Mouse (Mus musculus): ENCODE results near the gene Cog5.

Gene Cog5

DNA sequence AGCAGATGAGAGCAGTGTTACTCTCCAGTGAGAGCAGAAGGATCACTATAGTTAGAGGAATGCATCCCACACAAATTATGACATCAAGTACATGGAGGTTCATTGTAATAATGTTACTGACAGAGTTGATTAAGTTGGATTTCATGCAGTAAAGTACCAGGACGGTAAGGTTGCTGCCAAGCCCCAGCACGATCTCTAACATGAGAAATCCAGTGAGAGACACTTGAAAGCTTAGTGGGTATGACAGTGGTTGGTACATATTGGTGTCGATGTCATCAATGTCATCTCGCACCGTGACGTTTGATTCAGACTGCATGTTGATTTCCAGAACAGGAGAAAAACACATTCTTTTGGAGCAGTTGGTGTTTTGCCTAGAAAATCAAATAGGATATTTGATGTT lies 55.0 kb downstream of the Cog5 start:
- no peak for DNase-seq (ENCODE audit: low spot score)

DNA sequence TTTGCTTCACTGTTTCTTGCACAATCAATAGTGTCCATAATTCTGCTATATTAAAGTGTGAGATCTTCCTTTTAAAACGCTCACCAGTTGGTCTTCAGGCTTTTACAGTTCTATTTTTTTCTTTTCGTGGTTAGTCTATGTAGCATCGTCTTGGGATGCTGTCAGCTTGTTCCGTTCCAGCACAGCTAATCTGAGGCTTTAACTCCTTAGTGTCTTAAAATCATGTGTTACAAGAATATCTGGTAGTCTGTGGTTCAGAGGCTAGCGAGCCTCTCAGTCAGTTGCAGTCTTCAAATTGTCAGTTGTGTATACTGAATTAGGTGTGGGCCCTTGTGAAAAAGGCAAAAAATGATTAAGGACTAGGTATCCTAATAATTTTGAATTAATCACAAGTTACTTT lies 57.6 kb downstream of the Cog5 start:
- no peak for DNase-seq (ENCODE audit: low spot score)

DNA sequence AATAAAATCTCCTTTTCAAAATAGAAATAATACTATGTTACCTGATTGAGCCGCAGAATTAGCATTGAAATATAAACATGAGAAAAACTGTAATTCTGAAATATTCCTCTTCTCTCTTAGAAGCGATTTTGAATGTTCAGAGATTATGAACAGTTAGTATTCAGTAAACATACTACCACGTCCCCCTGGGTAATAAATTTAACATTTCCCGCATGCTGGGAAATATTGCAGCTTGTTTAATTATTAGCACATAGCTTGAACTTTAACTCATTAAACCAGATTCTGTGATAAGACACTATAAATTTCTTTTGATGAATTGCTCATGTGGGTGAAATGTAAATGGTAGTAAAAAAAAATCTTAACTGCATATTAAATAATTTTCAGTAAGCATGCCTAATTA lies 58.1 kb downstream of the Cog5 start:
- DNase-seq (ENCODE audit: low spot score): no peak

DNA sequence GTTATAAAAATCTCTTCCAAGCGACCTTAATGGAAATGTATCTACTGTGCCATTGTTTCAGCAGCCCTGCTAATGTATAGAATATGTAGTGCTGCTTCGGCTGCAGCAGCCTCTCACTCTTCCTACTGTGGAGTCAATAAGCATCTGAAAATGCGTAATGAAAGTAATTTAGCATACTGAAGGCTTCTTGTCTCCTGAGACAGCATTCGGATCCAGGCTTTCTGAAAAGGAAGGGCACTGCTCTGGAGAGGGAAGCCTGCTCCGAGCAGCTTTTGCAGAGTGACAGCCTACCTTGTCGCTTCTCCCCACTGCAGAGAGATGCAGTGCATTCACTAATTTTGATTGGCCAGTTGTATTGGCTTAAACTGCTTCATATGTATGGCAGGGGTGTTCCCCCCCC lies 58.9 kb downstream of the Cog5 start, which contains the start of gene Gpr22:
TSS of gene Gpr22 (minus strand) at position 348 of the 400 bp plus-strand sequence.
- no peak for DNase-seq (ENCODE audit: low spot score)

DNA sequence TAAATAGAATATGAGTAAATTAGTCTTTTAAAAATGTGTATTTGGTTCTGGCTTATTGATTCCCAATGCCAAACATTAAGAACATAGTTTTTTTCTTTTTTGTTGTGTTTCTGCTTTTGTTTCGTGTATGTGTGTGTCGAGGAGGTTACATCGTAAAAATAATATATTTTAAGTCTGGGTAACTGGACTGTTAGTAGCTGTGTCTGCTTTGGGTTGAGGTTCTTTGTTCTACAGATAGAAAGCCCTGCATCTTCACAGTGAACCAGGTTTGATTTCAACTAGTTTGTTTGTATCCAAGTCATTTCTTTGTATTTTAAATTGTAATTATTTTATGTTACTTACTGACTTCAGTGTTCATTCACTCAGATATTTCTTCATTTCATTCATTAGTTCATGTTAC lies 59.4 kb downstream of the Cog5 start:
- no peak for DNase-seq (ENCODE audit: low spot score)

DNA sequence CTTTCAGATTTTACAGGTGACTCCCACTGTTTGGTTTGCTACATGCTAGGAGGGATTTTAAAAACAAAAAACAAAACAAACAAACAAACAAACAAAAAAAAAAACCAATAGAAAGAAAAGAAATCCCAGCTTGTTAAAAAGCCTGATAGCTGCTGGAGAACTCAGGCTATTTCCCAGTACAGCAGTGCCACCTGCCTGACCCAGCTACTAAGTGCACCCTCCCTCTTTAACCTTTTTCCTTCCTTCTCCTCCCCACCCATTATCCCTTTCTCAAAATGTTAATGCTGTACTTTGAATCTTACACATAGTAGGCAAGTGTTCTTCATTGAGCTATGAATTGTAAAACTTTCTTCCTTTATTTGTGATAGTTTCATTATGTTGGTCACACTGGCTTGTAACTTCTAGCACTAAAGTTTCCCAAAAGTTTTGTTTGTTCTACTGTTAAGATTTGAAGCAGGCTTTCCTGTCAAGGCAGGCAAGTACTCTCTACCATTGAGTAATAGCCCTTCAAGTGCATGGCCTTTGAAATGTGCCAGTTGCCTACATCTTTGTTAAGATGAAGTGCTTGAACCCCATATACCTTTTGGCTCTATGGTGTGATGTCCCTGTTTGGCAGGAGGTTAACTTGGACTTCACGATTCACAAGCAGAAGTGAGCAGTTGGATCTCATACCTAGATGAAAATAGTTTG lies 65.1 kb downstream of the Cog5 start:
- DNase-seq (ENCODE audit: low spot score): no peak

DNA sequence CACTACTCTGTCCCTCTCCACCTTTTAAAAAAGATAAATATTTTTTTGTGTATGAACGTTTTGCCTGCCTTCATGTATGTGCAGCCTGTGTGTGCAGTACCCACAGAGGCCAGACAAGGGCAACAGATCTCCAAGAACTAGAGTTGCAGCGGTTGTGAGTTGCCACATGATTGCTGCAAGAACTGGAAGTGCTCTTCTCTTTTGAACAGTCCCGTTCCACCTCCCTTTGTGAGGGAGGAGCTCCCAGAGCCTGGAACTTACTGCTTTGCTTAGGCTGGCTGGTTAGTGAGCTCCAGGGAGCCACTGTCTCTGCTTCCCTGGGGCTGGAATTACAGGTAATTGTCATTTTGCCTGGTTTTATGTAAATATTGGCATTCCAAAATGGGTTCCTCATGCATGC lies 69.9 kb downstream of the Cog5 start:
- no peak for DNase-seq (ENCODE audit: low spot score)

DNA sequence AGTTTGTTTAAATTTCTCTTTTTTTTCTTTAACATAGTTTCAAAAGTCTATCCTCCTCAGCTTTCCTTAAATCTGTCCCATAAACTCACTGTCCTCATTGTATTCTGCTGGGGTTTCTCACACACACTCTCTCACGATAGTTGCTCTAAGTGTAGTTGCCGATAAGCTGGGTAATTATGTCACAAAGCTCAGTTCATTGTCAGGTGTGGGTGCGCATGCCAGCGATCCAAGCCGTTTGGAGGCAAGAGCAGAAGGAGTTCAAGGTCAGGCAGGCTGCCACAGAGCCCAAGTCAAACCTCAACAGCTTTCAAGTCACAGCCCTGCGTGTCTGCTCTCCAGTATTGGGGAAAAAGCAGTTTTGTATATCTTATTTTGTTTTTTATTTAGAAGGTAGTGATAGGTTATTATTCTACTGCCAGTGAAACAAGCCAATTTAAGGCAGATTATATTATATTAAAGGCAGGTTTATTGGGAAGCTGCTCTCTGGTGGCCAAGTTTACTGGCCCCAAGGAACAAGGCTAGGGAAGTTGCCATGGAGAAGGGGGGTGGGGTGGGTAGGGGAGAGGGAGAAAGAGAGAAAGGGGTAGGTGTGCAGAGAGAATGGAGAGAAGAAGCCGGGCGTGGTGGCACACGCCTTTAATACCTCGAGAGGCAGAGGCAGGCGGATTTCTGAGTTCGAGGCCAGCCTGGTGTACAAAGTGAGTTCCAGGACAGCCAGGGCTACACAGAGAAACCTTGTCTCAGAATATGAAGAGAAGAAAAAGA lies 71.0 kb downstream of the Cog5 start:
- DNase-seq (ENCODE audit: low spot score): peak; percentile 7

DNA sequence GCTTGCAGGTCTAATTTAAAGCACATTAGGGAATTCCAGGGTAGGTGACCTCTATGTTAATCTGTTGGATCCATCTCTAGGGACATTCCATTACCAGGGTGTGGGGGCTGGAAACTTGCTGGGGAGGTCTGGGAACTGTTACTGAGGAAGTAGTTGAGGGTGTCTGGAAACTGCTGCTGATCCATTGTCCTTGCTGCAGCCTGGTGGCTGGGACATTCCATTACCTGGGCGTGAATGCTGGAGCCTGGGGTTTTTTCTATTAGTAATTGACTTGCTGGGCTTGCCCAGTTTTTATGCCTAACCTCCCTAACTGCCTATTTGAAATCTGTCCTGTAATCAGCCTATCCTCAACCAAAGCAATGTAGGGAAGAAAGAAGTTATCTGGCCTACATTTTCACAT lies 72.0 kb downstream of the Cog5 start:
- DNase-seq (ENCODE audit: low spot score): no peak

DNA sequence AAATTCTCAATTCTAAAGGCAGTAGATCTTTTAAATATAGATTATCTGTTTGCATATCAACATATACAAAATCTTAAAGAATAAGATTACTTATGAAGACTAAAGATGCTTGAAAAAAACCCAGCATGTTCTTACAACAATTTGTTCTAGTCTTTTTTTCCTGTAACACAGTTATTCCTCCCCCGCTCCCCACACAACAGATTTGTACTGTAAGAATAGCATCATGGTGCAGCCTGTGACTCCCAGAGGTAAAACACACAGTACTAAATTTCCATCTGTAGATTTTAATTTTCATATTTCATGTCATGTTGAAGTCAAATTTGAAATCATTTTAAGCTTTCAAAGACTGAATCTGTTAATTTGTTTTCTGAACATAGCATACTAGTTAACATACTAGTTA lies 75.5 kb downstream of the Cog5 start:
- DNase-seq (ENCODE audit: low spot score): no peak

DNA sequence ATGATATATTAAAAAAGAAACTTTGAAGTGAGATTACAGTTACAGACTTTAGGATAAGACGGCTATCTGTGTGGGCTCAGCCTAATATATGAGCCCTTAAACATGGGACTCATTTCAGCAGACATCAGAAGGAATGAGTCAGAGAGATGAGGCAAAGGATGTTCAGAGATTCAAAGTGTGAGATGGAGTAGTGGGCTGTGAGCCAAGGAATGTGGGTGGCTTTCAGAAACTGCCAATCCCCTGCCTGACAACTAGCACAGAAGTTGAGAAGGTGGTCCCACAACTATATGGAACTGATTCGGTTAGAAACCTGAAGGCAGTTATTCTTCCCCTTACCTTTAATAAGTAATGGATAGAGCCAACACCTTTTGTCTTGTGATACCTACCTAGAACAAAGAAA lies 79.9 kb downstream of the Cog5 start:
- no peak for DNase-seq (ENCODE audit: low spot score)

DNA sequence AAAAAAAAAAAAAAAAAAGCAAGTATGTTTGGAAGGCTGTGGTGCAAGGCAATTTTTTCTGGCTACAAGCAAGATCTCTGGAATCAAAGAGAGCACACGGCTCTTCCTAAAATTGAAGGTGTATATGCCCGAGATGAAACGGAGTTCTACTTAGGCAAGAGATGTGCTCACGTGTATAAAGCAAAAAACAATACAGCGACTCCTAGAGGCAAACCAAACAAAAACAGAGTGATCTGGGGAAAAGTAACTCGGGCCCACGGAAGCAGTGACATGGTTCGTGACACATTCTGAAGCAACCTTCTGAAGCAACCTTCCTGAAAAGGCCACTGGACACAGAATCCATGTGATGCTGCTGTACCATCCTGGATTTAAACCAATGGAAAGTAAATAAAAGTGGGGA lies 92.6 kb downstream of the Cog5 start:
- DNase-seq (ENCODE audit: low spot score): no peak

DNA sequence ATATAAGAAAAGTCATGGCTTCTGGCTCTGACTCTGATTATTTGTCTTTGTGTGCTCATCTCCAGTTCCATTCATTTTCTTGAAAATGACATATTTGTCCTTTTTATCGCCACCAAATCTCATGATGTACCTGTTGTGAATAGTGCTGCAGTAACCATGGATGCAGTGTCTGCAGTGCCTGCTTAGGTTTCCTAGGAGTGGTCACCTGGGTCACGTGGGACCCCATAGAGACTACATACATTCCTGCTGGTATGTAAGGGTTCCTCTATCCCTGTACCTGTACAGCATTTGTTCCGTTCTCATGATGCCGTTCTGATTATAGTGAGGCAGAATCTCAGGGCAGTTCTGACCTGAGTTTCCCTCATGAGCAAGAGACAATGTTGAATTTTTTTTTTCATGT lies 95.2 kb downstream of the Cog5 start:
- no peak for DNase-seq (ENCODE audit: low spot score)

DNA sequence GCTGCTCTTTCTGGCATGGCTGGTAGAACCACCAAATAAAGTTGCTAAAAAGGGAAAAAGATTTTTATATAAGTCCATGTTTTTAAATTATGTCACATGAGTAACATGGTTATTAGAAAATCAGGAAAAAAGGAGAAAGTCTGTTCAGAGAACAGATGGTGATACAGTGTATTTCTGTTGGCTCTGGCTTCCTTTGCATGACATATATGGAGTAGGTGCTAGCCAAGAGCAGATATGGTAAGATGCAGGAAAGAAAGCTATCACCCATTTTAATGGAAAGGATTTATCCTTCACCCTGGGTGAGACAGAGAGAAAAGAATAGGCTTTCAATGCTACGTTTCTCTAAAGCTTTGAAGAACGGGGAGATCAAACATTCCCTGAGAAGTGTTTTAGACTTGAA lies 99.8 kb downstream of the Cog5 start:
- DNase-seq (ENCODE audit: low spot score): no peak

DNA sequence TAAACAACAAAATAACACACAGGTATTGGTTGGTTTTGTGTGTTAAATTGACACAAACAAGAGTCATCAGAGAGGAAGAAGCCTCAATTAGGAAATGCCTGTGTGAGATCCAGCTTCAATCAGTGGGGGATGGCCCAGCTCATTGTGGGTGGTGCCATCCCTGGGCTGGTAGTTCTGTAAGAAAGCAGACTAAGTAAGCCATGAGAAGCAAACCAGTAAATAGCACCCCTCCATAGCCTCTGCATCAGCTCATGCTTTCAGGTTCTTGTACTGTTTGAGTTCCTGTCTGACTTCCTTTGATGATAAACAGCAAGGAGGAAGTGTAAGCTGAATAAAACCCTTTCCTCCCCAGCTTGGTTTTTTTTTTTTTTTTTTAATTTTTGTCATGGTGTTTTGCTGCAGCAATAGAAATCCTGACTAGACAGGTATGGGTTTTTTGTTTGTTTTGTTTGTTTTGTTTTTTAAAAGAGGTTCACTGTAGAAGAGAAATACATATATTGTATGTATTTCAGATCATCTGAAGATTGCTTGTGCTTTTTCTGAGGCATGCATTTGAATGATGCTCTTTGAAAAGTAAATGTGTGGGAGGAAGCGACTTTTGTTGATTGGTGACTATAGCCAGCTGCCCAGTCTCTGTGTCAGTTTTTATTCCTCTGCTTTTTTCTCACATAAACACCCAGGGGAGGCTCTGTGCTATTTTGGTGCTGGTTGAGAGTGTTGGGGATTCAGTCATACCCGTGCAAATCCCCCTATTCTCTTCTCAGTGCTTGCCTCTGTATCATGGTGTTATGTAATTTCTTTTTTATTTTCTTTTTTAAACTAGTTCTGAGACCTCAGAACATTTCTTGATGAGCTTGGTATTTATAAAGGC lies 101.5 kb downstream of the Cog5 start:
- DNase-seq (ENCODE audit: low spot score): no peak

DNA sequence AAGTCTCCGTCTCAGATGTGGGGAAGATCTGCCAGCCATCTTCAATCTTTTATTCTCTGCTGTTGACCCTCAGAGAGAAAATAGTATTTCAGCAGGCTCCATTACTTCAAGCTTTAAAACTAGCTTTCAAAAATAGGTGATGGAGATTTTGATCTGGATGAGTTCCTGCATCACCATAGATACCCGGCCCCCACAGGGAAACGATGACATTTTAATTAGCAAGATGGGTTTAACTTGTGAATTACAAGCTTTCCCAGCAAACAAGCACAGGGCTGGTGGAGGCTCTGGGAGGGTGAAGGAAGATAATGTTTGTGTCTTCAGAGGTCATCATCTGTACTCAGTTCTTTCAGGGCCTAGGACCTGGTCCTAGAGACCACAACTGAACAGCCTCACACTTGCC lies 118.9 kb downstream of the Cog5 start:
- DNase-seq (ENCODE audit: low spot score): no peak

DNA sequence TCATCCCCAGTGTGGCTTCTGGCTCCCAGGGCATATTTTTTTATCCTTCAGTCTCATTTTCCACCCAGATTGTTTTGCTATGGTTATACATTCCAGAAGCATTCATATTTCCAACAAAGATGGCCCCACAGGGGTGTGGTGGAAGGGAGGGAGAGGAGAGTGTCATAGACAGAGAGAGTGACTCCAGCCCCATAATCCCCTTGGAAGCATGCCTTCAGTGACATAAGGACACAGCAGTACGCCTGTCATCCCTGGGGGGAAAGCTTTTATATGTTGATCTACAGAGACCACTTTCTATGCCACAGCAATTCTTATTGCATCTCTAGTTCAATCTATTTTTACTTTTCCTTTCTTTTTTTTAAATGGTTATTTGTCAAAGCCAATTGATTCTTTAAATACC lies 129.6 kb downstream of the Cog5 start:
- DNase-seq (ENCODE audit: low spot score): no peak

DNA sequence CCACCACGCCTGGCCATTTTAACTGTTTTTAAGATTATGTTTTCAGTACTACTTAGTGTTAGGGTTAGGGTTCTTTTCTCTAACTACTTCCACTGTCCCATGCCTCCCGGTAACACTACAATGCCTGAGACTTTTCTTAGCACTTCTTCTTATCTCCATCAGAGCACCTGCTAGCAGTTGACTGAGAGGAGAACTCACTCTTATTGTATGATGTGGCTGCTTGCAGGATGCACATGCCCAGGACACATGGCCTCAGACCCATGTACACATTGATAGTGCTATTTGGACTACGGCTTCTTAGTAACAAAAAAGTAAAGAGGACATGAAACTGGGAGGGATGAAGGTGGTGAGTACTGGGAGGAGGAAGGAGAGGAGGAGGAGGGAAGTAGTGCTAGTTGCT lies 133.9 kb downstream of the Cog5 start:
- DNase-seq (ENCODE audit: low spot score): no peak

DNA sequence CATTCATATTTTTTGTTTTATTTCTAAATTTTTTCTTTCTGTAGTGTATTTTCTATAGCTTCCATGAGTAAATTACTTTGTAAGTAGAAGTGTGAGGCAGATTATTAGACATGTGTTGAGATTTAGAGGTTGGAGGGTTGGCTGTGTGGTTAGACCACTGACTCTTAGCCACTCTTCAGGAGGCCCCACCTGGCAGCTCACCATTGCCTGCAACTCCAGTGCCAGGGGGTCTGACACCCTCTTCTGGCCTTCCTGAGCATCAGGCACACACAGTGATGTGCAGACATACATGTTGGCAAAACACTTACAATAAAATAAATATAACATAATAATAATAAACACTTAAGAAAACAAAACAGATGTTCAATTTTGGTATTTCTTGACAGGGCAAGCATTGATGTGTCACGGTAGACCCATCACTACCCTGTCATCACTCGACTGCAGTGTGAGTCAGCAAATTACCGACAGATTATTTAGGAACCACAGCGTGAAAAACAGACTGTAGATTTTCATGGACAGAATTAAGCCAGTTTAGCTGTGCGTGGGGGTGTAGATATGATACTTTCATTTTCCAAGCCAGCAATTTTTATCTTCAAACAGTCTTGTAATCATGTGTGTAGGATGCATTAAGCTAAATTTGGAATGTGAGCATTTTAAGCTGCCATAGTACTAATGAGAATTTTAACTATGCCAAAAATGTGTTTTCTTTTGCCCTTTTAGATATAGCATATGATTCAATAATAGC lies 151.9 kb downstream of the Cog5 start:
- no peak for DNase-seq (ENCODE audit: low spot score)

DNA sequence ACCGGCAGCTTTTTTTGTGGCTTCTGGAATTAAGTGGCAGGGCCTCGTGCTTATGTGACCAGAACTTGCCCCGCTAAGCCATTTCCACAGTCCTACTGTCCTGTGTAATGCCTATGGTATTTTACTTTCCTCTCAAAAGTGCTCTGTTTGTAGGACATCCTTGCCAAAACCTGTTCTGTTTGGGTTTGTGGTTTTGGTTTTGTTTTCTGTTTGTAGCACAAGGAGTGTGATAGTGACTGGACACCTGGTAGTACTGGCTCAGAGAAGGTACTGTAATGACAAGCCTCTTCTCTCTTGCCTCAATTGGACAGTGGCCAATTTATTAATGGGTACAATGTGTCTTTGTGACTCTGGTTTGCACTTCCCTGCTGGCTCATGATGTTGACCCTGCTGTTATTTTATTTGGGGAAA lies 163.4 kb downstream of the Cog5 start:
- DNase-seq (ENCODE audit: low spot score): no peak

DNA sequence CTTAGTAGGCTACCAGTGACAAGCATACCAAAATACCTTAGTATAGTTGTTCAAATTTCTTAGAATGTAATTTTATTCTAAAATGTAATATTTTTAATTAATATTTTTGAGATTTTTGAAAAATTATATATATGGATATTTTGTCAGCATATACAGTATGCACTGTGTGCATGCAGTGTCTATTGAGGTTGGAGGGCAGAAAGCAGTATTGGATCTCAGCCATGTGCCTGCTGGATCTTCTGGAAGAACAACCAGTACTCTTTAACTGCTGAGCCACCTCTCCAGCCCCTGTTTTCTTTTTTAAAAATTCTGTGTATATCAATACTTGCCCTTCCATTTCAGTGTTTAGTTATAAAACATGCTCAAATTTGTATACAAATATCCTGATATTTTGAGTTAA lies 164.4 kb downstream of the Cog5 start:
- no peak for DNase-seq (ENCODE audit: low spot score)

DNA sequence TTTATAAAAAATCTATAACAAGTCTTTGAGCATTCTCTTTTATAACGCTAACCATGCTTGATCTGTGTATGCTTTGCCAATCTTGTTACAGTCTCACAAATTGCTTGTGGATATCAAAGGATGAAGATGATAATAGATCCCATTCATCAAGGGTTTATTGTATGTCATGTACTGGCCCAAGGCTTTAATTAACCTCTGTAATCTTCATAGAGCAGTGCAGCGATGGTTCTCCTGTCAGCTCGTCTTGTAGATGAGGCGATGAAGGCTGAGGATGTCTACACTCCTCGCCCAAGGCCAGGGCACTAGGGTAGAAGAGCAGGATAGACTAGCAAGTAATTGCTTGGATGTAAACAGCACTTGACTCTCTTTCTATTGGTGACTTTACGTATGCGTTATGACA lies 164.9 kb downstream of the Cog5 start:
- no peak for DNase-seq (ENCODE audit: low spot score)

All from ovary, postnatal 36 days (tissue).